Mouse (Mus musculus): ENCODE measurements around the gene Psmf1. TPM values are rescaled to one million over a fixed set of nuclear protein-coding genes. Genes with fewer than 3 reads are reported as not detected.
A peak's percentile ranks its signal among the peaks of the same experiment; 100 is the strongest.

Gene Psmf1
- total RNA-seq (2021) = 10 to 100 TPM; 21.3 to 25.6 TPM

DNA sequence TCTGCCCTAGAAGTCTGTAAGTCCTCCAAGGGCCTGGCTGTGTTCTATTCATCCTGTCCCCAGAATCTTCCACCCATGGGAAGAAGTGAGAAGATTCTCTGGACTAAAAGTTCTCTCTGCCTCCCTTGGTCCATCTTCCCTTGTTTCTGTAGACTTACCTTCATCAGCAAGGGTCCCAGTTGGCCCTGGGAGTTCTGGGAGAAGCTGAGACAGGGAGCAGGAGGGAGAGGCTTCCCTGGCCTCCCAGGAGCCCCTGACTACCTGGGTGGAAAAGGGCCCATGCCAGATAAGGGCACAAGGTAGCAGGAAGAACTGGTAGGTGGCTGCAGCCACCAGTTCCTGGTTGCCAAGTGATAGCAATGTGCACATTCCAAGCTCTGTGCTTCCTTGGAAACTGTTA is at the start of gene Psmf1:
TSS of gene Psmf1 (minus strand) at position 342 of the 400 bp plus-strand sequence.
- intact Hi-C loops (cut with DNase I) = loop anchor here (5.0 to 10.0 kb wide), 2 partner anchors 167 to 261 kb away; no protein-coding TSS in a partner anchor
- no peak for DNase-seq

DNA sequence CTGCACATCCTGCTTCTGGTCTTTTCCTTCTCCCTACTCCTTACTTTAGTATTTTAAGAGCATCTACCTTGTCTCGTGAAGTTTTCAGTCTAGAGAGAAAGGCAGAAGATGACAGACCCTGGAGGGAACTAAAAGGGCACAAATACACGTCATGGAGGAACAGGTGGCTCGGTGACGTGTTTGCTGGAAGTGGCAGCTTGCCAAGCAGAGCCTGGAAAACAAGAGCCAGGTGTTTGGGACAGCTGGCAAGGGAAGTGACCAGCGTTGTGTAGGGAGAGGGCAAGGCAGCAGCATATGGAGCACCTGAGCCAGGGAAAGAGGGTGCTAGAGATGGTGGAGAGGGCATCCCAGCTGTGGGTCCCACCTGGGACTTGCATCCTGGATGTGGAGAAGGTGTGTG is 47.2 kb upstream of the Psmf1 start:
- intact Hi-C loops (cut with DNase I) = no loop called here
- no peak for DNase-seq

DNA sequence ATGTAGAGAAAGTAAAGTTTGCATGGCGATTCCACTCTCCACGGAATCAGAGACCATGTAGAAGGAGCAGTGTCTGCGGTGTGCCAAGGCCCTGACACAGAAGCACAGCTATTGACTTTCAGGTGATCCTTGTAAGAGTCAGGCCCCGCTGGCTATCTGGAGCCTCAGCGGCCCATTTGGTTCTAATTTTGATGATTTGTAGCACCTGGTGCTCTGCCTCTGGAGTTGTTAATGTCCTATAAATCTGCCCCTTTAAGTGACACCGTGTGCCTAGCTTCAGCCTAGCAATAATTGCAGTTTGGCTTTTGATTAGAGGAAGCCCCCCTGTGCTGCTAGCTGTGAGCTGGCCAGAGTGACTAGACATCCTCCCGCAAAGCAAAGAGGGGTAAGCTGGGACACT is 46.2 kb upstream of the Psmf1 start:
- no peak for DNase-seq
- intact Hi-C loops (cut with DNase I) = no loop called here

DNA sequence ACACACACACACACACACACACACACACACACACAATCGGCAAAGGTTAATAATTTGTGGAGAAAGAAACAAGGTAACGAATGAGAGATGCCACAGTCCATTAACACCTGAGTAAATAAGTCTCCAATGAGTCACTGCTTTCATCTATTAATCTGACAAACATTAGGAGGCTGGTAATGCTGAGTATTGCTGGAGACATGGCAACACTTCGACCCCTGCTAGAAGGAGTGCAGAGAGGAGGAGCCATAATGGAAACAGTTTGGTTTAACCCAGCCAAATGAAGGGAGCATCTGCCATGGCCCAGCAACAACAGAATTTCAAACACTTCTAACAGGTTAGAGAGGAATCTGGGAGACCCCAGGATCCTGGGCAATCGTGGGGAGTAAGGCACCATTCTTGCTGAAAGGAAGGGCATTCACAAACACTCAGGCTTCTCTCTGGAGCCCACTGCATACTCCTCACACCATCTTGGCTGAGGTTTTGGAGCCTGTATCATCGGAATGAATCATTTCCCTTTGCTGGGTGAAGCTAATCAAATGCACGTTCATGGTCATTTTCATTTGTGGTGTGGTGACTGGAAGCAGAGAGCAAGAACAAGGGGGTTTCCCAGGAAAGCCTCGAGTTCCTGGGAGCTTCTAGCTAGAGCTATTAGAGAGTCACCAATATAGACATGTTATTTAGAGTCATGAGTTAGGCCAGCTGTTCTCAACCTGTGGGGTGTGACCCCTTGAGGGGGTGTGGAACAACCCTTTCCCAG is 44.4 kb upstream of the Psmf1 start:
- no peak for DNase-seq
- intact Hi-C loops (cut with DNase I) = no loop called here

DNA sequence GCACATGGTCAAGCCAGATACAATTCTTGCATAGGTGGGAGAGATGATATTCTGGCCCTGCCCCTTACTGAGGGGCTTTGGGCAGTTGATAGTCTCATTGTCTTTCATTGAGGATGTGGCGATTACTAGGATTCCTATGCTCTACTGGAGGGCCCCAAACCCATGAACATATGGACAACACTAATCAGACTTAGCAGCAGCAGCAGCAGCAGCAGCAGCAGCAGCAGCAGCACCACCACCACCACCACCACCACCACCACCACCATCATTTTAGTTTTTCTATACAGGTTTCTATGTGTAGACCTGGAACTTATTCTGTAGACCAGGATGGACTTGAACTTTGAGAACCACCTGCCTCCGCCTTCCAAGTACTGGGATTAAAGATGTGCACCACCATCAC is 39.5 kb upstream of the Psmf1 start:
- DNase-seq = no peak
- intact Hi-C loops (cut with DNase I) = no loop called here

DNA sequence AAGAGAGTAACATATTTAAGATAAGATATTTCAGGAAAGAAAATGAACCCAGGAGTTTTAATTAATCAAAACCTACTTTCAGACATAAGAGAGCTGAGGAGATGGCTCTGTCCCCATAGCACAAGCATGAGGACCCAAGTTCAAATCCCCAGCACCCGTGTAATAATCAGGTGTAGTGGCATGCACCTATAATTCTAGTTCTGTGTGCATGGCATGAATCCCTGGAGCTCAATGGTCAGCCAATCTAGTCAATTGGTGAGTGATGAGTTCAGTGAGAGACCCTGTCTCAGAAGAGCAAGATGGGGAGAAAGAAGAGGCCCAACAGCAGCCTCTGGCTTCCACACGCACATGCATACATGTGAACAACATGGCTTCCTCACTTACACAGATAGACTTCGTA is 33.4 kb upstream of the Psmf1 start:
- no peak for DNase-seq
- intact Hi-C loops (cut with DNase I) = no loop called here

DNA sequence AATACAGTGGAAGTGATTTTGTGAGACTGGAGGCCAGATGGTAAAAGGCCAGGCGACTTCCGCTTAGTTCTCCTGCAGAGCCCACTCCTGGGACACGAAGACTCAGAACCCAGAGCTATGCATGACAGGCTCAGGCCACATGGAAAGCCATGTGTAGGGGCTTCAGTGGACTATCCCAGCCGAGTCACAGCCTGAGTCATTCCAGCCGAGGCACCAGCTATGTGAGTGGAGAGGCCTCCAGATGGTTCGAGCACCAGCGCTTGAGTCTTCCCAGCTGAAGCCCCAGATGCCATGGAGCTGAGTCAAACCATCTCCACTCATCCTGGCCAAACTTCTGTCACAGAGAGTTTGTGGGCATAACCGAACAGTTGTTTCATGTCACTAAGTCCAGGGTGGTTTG is 29.5 kb upstream of the Psmf1 start:
- intact Hi-C loops (cut with DNase I) = no loop called here
- no peak for DNase-seq

DNA sequence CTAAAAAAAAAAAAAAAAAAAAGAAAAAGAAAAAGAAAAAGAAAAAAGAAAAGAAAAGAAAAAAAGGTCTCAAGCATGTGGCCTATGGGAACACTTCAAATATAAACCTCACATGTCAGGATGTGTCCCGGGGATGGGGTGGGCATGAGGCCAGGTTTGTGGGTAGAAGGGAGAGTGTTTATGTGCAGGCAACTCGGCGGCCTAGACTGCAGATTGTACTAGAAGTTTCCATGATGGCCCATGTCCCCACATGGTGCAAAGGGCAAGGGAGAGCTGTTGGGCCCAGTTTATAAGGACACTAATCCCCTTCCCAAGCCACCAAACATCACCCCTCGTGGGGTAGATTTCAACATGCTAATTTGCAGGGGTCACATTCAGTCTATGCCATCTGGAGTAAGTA is 28.2 kb upstream of the Psmf1 start:
- DNase-seq = no peak
- intact Hi-C loops (cut with DNase I) = no loop called here

DNA sequence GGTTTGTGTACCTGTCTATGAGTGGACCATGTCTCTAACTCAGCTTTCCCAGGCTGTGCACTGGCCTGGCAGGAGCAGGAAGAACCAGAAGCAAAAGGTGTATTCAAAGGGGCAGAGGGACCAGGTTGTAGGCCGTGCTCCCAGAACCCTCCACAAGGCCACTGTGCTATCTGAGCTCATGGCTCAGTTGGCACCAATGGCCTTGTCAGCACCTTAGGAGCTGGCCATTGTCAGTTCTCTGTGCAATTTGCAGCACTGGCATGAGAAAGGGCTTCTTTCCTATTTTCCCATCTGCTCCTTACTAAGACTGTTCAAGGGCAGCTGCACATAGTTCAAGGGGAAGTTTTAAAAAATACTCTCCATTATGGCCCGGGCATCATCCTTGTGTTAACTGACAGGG is 20.6 kb upstream of the Psmf1 start:
- DNase-seq = no peak
- intact Hi-C loops (cut with DNase I) = no loop called here

DNA sequence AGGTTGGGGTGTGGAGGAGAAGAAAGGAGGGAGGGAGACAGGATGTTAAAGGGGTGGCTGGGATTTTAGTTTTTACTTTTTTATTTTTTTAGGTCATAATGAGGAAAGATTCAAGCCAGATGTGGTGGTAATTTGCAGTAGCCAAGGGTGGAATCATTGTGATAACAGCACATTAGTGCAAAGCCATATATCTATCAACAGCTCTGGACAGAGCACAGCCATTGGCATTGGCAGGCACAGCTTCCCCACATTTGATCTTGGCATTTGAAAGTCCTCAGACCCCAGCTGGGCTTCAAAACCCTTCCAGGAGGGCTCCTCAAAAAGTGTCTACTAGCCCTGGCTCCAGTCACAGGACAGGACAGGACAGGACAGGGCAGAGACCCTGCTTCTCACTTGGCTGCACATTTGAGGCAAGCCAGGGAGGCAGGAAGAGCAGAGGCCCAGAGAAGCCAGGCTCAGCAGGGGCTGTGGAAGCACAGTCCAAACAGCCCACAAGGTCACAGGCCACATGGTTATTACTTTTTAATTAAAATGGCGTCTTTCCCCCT is 14.9 kb upstream of the Psmf1 start:
- no peak for DNase-seq
- intact Hi-C loops (cut with DNase I) = no loop called here

DNA sequence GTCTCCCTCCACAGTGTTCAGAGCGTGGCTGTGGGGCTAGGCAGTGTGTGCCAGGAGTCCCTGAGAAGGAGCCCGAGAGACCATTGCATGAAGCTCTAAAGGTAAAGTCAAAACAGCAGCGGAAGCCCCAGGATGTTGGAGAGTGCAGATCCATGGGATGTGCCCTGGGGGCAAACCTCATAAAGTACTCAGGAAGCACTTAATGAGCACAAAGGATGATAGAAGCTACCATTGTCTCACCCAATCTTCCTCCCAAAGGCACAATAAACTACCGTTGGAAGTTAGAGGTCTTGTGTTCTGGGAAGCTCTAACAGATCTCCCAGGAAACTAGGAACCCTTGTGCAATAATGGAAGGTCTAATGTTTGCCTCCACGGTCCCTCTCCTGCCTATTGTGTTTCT is 13.5 kb upstream of the Psmf1 start:
- intact Hi-C loops (cut with DNase I) = no loop called here

DNA sequence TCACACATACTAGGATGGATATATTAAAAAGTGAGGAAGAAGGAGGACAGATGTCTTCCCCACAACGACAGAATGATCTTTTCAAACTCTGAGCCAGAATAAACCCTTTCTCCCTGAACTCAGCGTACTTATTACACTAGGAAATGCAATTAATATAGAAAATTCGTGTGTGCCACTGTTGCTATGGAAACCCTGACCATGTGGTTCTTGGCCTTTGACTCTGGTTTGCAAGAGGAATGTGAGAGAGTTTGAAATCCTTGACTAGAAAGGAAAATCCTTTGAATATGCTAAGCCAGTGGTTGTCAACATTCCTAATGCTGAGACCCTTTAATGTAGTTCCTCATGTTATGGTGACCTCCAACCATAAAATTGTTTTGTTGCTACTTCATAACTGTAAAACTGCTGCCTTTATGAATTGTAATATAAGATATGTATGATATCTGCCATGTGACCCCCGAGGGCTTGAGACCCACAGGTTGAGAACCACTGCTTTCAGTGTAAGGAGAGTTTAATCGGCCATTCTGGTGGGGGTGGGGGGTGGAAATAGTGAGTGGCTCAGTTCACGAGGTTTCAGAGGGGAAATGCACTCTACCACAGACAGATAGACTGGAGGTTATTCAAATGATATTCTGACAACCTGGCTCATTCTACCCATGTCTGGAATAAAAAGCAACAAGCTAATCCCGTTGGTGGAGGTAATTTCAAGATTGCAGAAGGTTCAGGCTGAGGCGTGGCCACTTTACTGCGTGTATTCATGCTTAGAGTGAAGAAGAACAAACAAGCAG is 12.5 kb upstream of the Psmf1 start:
- intact Hi-C loops (cut with DNase I) = no loop called here
- DNase-seq = no peak

More for the DNA sequence above, 13.5 kb upstream of the Psmf1 start:
- no peak for DNase-seq

DNA sequence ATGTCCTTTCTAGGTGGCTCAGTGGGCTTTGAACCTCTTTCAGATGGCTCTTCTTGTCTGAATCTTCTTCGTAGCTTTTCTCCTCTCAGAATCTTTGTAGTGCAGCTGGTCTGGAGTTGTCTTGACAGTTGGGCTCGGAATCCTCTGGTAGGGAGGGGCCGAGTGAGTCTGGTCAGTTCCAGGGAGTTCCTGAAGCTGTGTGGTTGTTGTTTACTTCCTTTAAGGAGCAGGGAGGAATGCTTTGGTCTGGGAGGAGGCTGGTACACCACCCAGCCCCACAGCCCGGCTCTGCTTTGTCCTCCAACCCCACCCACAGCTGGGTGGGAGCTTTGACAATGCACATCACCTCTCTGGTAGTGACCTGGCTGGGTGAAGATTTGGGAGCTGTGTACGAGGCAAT is 7.3 kb upstream of the Psmf1 start:
- intact Hi-C loops (cut with DNase I) = no loop called here
- no peak for DNase-seq

DNA sequence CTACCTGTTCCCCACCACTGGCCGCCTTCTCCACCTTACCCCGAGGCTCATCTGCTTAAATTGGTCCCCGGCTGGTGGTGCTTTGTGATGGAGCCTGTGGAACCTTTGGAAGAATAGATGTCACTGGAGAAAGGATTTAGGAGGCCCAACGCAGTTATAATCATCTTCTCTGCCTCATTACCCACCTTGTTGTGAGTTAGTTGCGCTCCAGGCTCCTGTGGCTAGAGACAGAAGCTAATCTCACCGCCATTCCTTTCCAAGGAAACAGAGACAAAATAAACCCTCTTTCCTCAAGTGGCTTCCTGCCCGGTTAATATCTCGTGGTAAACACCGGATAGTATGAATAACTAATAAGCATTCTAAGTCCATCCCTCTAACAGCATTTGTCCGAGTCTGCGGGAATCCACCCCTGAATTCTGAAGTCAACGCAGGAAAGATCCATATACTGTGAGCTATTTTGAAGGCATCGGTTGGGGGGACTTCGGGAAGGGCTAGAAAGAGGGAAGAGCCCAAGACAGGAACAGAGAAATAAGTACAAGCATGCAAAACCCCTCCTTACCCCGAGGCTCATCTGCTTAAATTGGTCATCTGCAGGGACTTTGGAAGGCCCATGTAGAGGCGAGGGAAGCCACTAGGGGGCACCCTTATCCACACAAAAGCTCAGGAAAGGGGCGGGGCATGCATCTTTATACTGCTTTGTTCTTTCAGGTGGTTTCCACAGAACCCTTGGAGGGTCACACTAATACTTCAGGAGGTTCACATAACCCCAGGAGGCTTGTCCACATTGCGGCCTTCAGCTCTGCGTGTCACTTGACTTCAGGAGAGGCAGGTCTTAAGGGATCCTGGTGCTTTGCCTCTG is 4.1 kb upstream of the Psmf1 start:
- intact Hi-C loops (cut with DNase I) = loop anchor here (2.0 to 10.0 kb wide), 2 partner anchors 119 to 257 kb away; no protein-coding TSS in a partner anchor
- peak; percentile 48 to 60 for DNase-seq

DNA sequence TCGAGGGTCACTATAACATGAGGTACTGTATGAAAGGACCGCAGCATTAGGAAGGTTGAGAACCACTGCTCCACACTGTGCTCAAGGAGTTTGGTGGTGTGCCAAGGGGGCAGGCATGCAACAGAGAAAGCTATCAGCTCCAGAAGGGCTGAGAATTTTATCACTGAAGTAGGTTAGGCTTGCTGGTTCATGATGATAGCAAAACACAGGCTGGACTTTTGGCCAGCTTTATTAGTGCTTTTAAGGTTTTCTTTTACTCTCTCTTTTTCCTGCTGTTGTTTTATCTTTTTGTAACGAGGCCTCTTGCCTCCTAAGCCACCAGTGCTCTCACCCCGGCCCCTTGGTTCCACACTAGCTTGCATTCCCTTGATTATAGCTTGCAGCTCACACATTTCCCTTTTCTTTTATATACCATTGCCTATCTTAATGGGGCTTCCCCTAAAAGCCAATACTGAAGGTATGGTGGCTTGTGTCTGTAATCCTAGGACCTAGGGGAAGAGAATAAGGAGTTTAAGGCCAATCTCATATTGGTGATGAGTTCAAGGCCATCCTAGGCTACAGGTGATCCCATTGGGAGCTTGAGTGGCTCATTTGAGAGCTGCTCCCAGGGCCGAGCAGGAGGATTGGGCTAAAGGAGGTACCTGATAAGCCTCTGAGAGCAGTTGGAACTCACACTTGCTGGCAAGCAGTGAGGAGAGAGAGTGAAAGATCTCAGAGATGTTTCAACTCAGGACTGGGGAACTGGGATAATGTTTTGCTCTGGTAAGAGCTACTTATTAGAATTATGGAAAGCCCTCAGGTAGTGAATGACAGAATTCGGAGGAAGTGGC is 921 bp downstream of the Psmf1 start:
- intact Hi-C loops (cut with DNase I) = loop anchor here (5.0 to 10.0 kb wide), 2 partner anchors 166 to 262 kb away; no protein-coding TSS in a partner anchor
- DNase-seq = no peak

DNA sequence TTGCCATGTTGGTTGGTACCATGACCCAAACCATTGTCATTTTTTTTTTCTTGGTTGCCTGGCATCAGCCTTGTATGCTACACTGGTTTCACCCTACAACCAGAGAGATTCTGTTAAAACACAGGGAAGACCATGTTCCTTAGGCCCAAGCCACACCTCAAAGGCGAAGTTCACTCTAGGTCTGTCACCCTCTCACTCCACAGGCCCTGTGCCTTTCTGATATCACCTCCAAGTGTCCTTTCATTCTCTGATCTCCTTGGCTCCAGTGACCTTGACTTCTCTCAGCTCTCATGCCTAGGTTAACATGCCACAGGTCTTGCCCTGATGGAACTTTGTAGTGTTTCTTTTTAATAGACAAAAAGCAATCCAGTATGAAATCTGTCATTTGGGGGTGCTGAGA is 1.9 kb downstream of the Psmf1 start:
- intact Hi-C loops (cut with DNase I) = loop anchor here (5.0 to 10.0 kb wide), 2 partner anchors 165 to 263 kb away; no protein-coding TSS in a partner anchor
- no peak for DNase-seq

DNA sequence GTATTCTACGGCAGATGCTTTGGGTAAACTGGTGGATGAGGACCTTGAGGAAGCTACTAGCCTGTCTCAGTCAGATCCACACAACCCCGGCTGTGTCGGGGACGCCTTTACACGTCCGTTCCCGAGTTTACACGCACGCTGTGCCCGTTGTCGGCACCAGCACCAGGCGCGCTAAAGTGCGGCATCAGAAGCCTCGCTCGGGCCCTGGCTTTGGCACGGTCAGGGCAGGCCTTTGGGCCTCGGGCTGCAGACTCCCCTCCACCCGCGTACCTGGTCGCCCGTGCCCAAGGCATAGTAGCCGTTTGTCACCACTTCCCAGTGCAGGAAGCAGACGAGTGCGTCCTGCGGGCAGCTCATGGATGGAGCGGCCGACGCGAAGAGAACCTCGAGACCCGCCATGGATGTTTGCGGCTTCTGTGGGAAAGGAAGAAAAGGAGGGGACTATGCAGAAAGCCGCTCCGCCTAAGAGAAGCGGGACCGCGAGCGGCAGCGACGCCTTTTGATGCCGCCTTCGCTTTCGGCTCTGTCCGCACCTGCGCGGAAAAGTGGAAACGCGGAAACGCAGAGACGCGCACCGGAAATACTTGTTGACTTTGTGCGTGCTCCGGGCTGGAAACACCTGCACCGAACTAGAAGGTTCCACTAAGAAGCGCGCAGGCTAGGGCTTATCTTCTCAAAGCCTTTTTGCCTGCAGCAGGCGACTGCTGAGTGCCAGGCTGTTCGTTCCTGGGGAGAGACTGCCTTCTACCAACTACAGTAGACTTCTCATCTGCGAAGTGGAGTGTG is 3.1 kb downstream of the Psmf1 start:
- intact Hi-C loops (cut with DNase I) = loop anchor here (1.0 to 10.0 kb wide), 3 partner anchors 164 to 264 kb away; partner anchors contain the start of gene Nsfl1c

DNA sequence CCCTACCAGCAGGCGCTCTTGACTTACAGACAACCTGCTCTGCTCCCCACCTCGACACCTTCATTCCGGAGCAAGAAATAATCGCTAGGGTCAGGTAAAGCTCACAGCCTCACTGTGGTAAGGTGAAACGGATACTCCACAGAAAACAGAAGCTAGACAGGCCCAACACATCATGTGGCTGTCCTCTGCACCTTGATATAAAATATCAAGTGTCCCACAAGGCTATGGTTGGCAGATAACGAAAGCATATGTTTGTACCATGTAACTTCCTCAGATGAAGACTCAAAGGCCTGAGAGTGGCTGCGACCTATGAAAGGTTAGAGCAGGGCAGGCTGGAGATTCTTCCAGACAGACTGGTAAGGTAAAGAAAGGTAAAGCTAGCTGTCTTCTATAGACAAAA is 4.5 kb downstream of the Psmf1 start:
- no peak for DNase-seq
- intact Hi-C loops (cut with DNase I) = no loop called here

More for the DNA sequence above, 3.1 kb downstream of the Psmf1 start:
- peak; percentile 88 to 89 for DNase-seq

DNA sequence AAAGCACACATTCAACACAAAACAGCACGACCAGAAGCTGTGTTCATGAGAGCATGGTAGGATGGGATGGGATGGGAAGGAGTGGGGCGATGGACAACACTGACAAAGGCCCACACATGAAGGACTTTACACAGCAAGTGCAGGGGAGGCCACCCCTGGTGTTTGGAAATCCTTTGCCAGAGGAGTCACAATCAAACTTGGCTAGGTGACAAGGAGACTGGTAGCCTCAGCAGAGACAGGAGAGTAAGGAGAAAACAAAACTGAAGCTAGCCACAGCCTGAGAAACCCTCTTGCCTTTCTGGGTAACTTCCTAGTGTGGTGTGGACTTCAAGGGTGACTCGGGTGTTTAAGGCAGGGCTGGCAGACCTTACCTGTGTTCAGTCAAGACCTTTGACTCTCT is 4.9 kb downstream of the Psmf1 start:
- intact Hi-C loops (cut with DNase I) = no loop called here

More for the DNA sequence above, 4.9 kb downstream of the Psmf1 start:
- no peak for DNase-seq

All from heart, postnatal 36 days (tissue).